Mouse (Mus musculus) liver, embryonic 14.5 days (tissue): Measurements from ENCODE around the gene Rtl5.

Source experiments
- CTCF ChIP-seq: IDR thresholded peaks from 2 replicates; pipeline ENCODE4 v1.5.1; 2016; ENCODE audit warnings: antibody characterized with exemption, low read depth, control low read depth
- EP300 ChIP-seq: IDR thresholded peaks from 2 replicates; pipeline ENCODE4 v1.6.1; 2016; ENCODE audit warnings: antibody characterized with exemption, low read depth

DNA sequence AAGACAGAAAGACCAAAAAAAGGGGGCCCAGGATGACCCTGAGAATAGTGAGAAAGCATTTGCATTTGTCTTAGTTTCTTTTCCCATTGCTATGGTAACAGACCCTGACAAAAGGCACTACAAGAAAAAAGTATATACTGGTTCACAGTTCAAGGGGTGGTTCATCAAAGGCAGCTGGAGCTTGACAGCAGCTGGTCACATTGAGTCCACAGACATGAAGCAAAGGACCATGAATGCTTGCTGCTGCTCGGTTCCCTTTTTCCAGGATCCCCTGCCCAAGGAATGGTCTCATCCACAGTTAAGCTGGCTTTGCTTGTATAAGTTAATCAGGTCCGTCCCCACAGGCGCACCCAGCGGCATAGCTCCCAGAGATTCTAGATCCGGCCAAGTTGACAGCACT, 3.3 kb upstream of the Rtl5 start:
- TF ChIP-seq CTCF (no peak), EP300 (no peak)
